Mouse (Mus musculus): ENCODE data around the gene Anxa7. TPM values are rescaled to one million over a fixed set of nuclear protein-coding genes. Genes with fewer than 3 reads are reported as not detected.

Gene Anxa7
- total RNA-seq (2014; rRNA removed) (36.5 and 38.4 TPM in 2 replicates), polyA plus RNA-seq (2015; fragmentation: Nextera tagmentation; extraction: Ambion mirVana) (19.8 and 20.5 TPM in 2 replicates)

DNA sequence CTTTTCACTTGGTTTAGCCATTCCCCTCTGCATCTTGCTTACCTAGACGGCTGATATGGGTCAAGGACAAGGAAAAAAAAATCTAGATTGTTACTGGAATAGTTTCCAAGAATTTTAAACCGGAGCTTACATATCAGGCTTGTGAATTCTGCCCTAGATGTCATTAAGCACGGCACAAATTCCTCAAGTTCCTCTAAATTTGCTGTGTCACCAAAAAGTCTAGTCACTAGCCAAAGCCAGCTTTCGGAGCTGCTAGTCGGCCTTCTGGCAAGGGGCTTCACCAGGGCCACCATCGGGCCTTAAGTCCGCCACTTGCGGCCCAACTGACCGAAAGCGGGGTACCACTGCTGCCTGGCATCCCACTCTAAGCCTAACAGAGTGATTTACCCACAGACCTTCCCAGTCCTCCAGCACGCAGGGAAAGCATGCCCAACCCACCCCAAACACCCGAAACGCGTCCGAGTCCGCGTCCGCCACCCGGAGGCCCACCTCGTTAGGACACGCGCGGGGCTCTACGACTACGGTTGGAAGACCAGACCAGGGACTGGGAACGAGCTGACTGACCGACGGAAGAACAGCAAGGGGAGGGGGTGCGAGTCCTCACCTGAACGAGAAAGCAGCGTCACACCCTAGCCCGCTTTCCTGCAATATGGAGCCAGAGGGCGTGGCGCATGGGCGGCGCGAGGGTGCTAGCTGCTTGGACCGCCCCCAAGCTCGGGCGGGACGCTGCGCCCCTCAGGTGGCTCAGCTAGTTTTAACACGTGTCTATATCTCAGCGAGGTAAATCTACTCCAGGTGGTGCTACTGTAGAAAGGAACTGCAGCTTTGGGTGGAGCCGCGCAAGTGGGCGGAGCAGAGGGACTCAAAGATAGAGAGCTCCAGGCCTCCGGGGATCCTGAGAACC, at the start of gene Anxa7:
Anxa7 (minus strand) TSS at position 843 of the 904 bp plus-strand sequence.
- 2% methylated on average over 48 of the region's 48 CpGs for WGBS

GRCm38 (mm10) chr14:20529643-20530042, 49.7 kb upstream of the Anxa7 start:
- no peak for TF ChIP-seq CTCF (IDR thresholded peaks at IDR 0.05; ENCODE audit: low read depth)
- no peaks in the 10 kb centered on the region for H3K27me3 ChIP-seq (ENCODE audit: insufficient read depth, low read length)
- no peak overlapping the region for H3K4me2 ChIP-seq (ENCODE audit: low read depth, low read length)
- no peak overlapping the region for H3K9ac ChIP-seq (replicated peaks; ENCODE audit: low read length)
- no peak overlapping the region for H3K4me3 ChIP-seq (ENCODE audit: low read length)
- no peaks in the 10 kb centered on the region for H3K4me1 ChIP-seq (ENCODE audit: insufficient read depth, low read length)
- ATAC-seq (no peak), DNase-seq (ENCODE audit: low spot score) (no peak)
- H3K27ac ChIP-seq, result no peak overlapping the region
- WGBS, result 95% methylated on average over 4 of the region's 4 CpGs
- H3K9me3 ChIP-seq (ENCODE audit: low read length), result no peaks in the 10 kb centered on the region
- no peaks in the 10 kb centered on the region for H3K36me3 ChIP-seq (ENCODE audit: insufficient read depth, low read length)

More for the DNA sequence above, at the start of gene Anxa7:
- Histone ChIP-seq H3K27me3 (ENCODE audit: insufficient read depth, low read length) (no peaks in the 10 kb centered on the region), H3K4me3 (ENCODE audit: low read length) (peak within 1 kb of the TSS; percentile 53), H3K9ac (replicated peaks; ENCODE audit: low read length) (peak within 1 kb of the TSS; percentile 53), H3K27ac (peak within 1 kb of the TSS; percentile 60; the same call in 1 of the 2 replicates), H3K9me3 (ENCODE audit: low read length) (no peaks in the 10 kb centered on the region), H3K4me2 (ENCODE audit: low read depth, low read length) (peak within 1 kb of the TSS; percentile 61), H3K36me3 (ENCODE audit: insufficient read depth, low read length) (0 out of 2 replicates have a peak, but pooled peaks cover 3% of the 10 kb centered on the region), H3K4me1 (ENCODE audit: insufficient read depth, low read length) (0 out of 2 replicates have a peak, but pooled peaks cover 4% of the 10 kb centered on the region)
- peak; percentile 39; the same call in 1 of the 2 replicates for TF ChIP-seq CTCF (IDR thresholded peaks at IDR 0.05; ENCODE audit: low read depth)
- ATAC-seq (peak; percentile 85), DNase-seq (ENCODE audit: low spot score) (peak; percentile 72)

- Histone ChIP-seq H3K4me2 (ENCODE audit: low read depth, low read length) (no peak overlapping the region), H3K9ac (replicated peaks; ENCODE audit: low read length) (no peak overlapping the region), H3K27ac (no peak overlapping the region), H3K4me1 (ENCODE audit: insufficient read depth, low read length) (no peaks in the 10 kb centered on the region), H3K9me3 (ENCODE audit: low read length) (no peaks in the 10 kb centered on the region), H3K36me3 (ENCODE audit: insufficient read depth, low read length) (0 out of 2 replicates have a peak, but pooled peaks cover 3% of the 10 kb centered on the region), H3K4me3 (ENCODE audit: low read length) (no peak overlapping the region), H3K27me3 (ENCODE audit: insufficient read depth, low read length) (no peaks in the 10 kb centered on the region)
- no peak for ATAC-seq
- DNase-seq (ENCODE audit: low spot score), result no peak
- 97% methylated on average over 2 of the region's 2 CpGs for WGBS
- no peak for TF ChIP-seq CTCF (IDR thresholded peaks at IDR 0.05; ENCODE audit: low read depth)
These were observed 40.2 kb upstream of the Anxa7 start for GRCm38 (mm10) chr14:20520179-20520578.

DNA sequence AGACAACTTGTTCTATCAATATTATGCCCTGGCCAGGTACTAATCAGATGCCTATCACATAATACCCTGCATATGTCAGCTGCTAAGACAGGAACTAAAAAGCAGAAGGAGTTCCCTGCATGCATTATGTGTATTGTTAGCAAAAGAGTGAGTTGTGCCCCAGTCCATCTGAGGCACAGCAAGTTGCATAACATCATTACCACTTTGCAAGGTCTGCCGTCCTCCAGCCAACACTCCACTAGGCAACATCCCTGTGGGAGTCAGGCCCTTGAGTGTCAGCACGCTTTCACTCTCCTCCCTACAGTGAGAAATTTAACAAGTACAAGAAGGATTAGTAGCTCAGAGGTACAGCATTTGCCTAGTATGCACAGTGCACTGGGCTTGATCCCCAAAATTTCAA, 28.5 kb upstream of the Anxa7 start:
- TF ChIP-seq CTCF (IDR thresholded peaks at IDR 0.05; ENCODE audit: low read depth), result no peak
- H3K4me3 ChIP-seq (ENCODE audit: low read length), result no peak overlapping the region

DNA sequence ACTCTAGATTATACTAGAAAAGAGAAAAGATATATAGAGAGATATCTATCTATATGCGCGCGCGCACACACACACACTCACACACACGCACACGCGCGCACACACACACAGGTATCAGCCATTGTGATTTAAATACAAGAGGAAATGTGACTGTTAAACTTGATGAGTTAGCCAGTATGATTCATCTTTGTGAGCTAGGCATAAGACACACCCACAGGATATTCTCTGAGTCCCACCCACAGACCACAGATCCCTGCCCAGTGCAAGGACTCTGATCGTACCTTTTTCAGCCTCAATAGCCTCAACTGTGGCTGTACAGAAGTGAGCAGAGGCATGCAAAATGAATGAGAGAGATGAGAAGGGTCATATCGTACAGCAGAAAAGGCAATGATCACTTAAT, 23.0 kb upstream of the Anxa7 start:
- H3K36me3 ChIP-seq (ENCODE audit: insufficient read depth, low read length), result peaks cover 8% of the 10 kb centered on the region
- no peak overlapping the region for H3K4me2 ChIP-seq (ENCODE audit: low read depth, low read length)
- H3K9me3 ChIP-seq (ENCODE audit: low read length), result no peaks in the 10 kb centered on the region
- no peak overlapping the region for H3K27ac ChIP-seq
- TF ChIP-seq CTCF (IDR thresholded peaks at IDR 0.05; ENCODE audit: low read depth), result no peak
- DNase-seq (ENCODE audit: low spot score) (no peak), ATAC-seq (no peak)
- WGBS, result 94% methylated on average over 10 of the region's 10 CpGs
- no peaks in the 10 kb centered on the region for H3K4me1 ChIP-seq (ENCODE audit: insufficient read depth, low read length)
- H3K4me3 ChIP-seq (ENCODE audit: low read length), result no peak overlapping the region
- H3K27me3 ChIP-seq (ENCODE audit: insufficient read depth, low read length), result no peaks in the 10 kb centered on the region
- H3K9ac ChIP-seq (replicated peaks; ENCODE audit: low read length), result no peak overlapping the region

More for the DNA sequence above, 28.5 kb upstream of the Anxa7 start:
- 66% methylated on average over 2 of the region's 2 CpGs for WGBS
- no peaks in the 10 kb centered on the region for H3K27me3 ChIP-seq (ENCODE audit: insufficient read depth, low read length)
- no peak overlapping the region for H3K9ac ChIP-seq (replicated peaks; ENCODE audit: low read length)
- peaks cover 7% of the 10 kb centered on the region for H3K36me3 ChIP-seq (ENCODE audit: insufficient read depth, low read length)
- DNase-seq (ENCODE audit: low spot score), result no peak
- no peak overlapping the region for H3K27ac ChIP-seq
- no peak overlapping the region for H3K4me2 ChIP-seq (ENCODE audit: low read depth, low read length)
- no peak for ATAC-seq
- H3K4me1 ChIP-seq (ENCODE audit: insufficient read depth, low read length), result no peaks in the 10 kb centered on the region
- no peaks in the 10 kb centered on the region for H3K9me3 ChIP-seq (ENCODE audit: low read length)

DNA sequence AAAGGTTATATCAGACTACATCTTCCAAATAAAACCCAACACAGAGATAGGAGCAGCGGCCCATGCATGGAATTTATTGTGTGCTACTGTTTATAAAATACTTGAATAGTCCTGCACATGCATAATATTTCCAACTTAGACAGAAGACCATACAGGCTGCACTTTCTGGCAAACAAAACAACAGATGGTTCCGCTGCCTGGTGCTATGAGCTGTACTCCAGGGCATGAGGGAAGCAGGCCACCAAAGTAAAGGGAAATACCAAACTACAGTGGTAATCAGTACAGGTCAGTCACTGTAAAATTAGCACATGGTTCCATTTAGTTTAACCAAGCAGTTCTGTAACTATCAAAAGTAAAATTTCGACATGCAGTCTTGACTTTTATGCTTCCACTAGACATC, 20.0 kb upstream of the Anxa7 start:
- H3K27me3 ChIP-seq (ENCODE audit: insufficient read depth, low read length), result no peaks in the 10 kb centered on the region
- H3K4me1 ChIP-seq (ENCODE audit: insufficient read depth, low read length), result no peaks in the 10 kb centered on the region
- WGBS, result 86% methylated on average over 3 of the region's 3 CpGs
- no peak for DNase-seq (ENCODE audit: low spot score)
- H3K27ac ChIP-seq, result no peak overlapping the region
- no peak overlapping the region for H3K4me2 ChIP-seq (ENCODE audit: low read depth, low read length)
- no peak overlapping the region for H3K4me3 ChIP-seq (ENCODE audit: low read length)
- no peak overlapping the region for H3K9ac ChIP-seq (replicated peaks; ENCODE audit: low read length)
- ATAC-seq, result no peak
- no peaks in the 10 kb centered on the region for H3K9me3 ChIP-seq (ENCODE audit: low read length)
- peaks cover 23% of the 10 kb centered on the region for H3K36me3 ChIP-seq (ENCODE audit: insufficient read depth, low read length)
- no peak for TF ChIP-seq CTCF (IDR thresholded peaks at IDR 0.05; ENCODE audit: low read depth)

GRCm38 (mm10) chr14:20496603-20497002, 16.7 kb upstream of the Anxa7 start, which contains the start of gene Mss51:
Mss51 (minus strand) TSS chr14:20496901.
- no peaks in the 10 kb centered on the region for H3K27me3 ChIP-seq (ENCODE audit: insufficient read depth, low read length)
- 50% methylated on average over 2 of the region's 2 CpGs for WGBS
- no peaks in the 10 kb centered on the region for H3K4me1 ChIP-seq (ENCODE audit: insufficient read depth, low read length)
- no peak within 1 kb of the TSS for H3K4me2 ChIP-seq (ENCODE audit: low read depth, low read length)
- H3K9ac ChIP-seq (replicated peaks; ENCODE audit: low read length), result no peak within 1 kb of the TSS
- TF ChIP-seq CTCF (IDR thresholded peaks at IDR 0.05; ENCODE audit: low read depth), result no peak
- H3K27ac ChIP-seq, result no peak within 1 kb of the TSS
- DNase-seq (ENCODE audit: low spot score) (no peak), ATAC-seq (no peak)
- H3K36me3 ChIP-seq (ENCODE audit: insufficient read depth, low read length), result peaks cover 23% of the 10 kb centered on the region
- H3K9me3 ChIP-seq (ENCODE audit: low read length), result no peaks in the 10 kb centered on the region
- H3K4me3 ChIP-seq (ENCODE audit: low read length), result no peak within 1 kb of the TSS

Data from hindbrain, postnatal 0 days (tissue).